8 mouse cellular contexts compared by ENCODE assay signal in genomic region chr11:78164924-78165760, GRCm38 (mm10). TPM values are rescaled to one million over a fixed set of nuclear protein-coding genes. Genes with fewer than 3 reads are reported as not detected.
A peak's percentile ranks its signal among the peaks of the same experiment; 100 is the strongest.
DNase-seq lines count a peak whose midpoint lies in the region; ATAC-seq lines count a peak whose summit lies in the region.

Gene Traf4, minus strand, starts transcription at chr11:78165589.

- H3K27ac ChIP-seq in forebrain, embryonic 16.5 days (ENCODE audit: low read length), result peak within 1 kb of the TSS; percentile 98

- DNase-seq in NIH3T3 (ENCODE audit: low read depth), result peak; percentile 94
- peak; percentile 69 for DNase-seq in cerebellum, adult 11-12 months
- DNase-seq in layer of hippocampus, postnatal 14 days (ENCODE audit: low spot score in 2 of 2), result peak; percentile 71 to 76
- peak; percentile 89 to 91 for DNase-seq in lung, postnatal 4 days
- DNase-seq in retina, postnatal 1 day, result peak; percentile 87
- peak; percentile 83 for DNase-seq in urinary bladder, postnatal 25 days (ENCODE audit: low spot score)

- H3K9me3 ChIP-seq in forebrain, embryonic 16.5 days (ENCODE audit: control insufficient read depth, low read length), result no peaks in the 10 kb centered on the region

- H3K4me2 ChIP-seq in forebrain, embryonic 16.5 days (ENCODE audit: low read length), result peak within 1 kb of the TSS; percentile 68

- no peaks in the 10 kb centered on the region for H3K27me3 ChIP-seq in forebrain, embryonic 16.5 days (replicated peaks; ENCODE audit: control insufficient read depth, insufficient read depth, low read length)

- under 1% methylated on average over 77 of the region's 78 CpGs for WGBS in forebrain, embryonic 16.5 days

- H3K4me3 ChIP-seq in forebrain, embryonic 16.5 days (replicated peaks; ENCODE audit: low read length), result peak within 1 kb of the TSS; percentile 94

- H3K9ac ChIP-seq in forebrain, embryonic 16.5 days (replicated peaks; ENCODE audit: low read depth, low read length), result peak within 1 kb of the TSS; percentile 99

- peak; percentile 89 for ATAC-seq in forebrain, embryonic 16.5 days
- ATAC-seq in hematopoietic stem cell, adult 5-6 weeks (replicated peaks in 1 of 2; ENCODE audit: insufficient read depth in 1 of 2, low FRiP score in 2 of 2, low TSS enrichment in 1 of 2, low read depth in 1 of 2, poor library complexity in 2 of 2, severe bottlenecking in 2 of 2), result peak; percentile 47 to 59

- peaks cover 28% of the 10 kb centered on the region for H3K4me1 ChIP-seq in forebrain, embryonic 16.5 days (replicated peaks; ENCODE audit: control insufficient read depth, insufficient read depth, low read length)

- H3K36me3 ChIP-seq in forebrain, embryonic 16.5 days (ENCODE audit: control insufficient read depth, insufficient read depth), result peaks cover 14% of the 10 kb centered on the region

RNA-seq across cellular contexts. Expression of gene Traf4, which starts in this region (rescaled TPM):
- polyA plus RNA-seq in forebrain, embryonic 16.5 days (2015; fragmentation: Nextera tagmentation; extraction: Ambion mirVana), result 122 and 124 TPM in 2 replicates
- total RNA-seq in hematopoietic stem cell, adult 5-6 weeks (2017), result 13.5 and 16.3 TPM in 2 replicates
- total RNA-seq in layer of hippocampus, postnatal 14 days (2021), result 10 to 100 TPM; 33.8 to 34.9 TPM

Comparison
In these comparisons a context has a peak if more than half of its experiments do, and no peak if none do; other contexts are left out.
1. Peak in every context shown above with its lines: DNase-seq, ATAC-seq, H3K4me3 ChIP-seq and H3K27ac ChIP-seq.